Mouse (Mus musculus) left cerebral cortex, postnatal 10 days (tissue): Measurements from ENCODE around the gene Gramd4. TPM values are rescaled to one million over a fixed set of nuclear protein-coding genes. Genes with fewer than 3 reads are reported as not detected.
"Not testable (repeated sequence)": the region's sequence is repeated elsewhere in the genome, so short reads cannot be mapped to it uniquely, and the experiment has no call there.

ENCODE experiments used
- DNase-seq, 2 experiments: peaks; one replicate each; pipeline ENCODE4 v3.0.0; 2021 to 2022; ENCODE audit warnings: low spot score in 2 of 2, mixed read lengths in 1 of 2; ENCODE audit errors: extremely low spot score in 1 of 2
- intact Hi-C: fragments of 180-260 bp; cut with DNase I; formaldehyde crosslinking; loops from one replicate; pipeline ENCODE4 v1.15.1; 2025
- total RNA-seq, 2 experiments: library from RNA; stranded (reverse); gene quantifications; 2 replicates each; pipeline ENCODE4 v1.2.3; 2021

Gene Gramd4
- total RNA-seq, 2 experiments from 2014 or later, result 38.3 to 41.4 TPM

DNA sequence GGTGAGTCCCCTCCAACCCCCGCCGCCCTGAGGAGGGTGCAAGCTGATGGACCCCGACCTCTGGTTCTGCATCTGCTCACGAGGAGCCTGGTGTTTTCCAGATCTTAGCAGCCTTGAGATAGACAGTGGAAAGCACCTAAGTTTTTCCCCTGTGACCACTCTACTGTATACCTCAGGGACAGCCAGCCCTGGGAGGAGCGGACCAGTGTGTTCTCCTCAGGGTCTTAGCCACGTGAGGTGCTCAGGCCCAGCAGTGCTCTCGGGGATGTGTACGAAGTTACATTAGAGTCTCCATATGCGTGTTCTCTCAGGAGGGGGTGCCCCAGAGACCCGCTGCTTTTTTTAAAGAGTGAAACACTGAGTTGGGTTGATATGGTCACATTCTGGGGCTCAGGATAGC lies 73.2 kb downstream of the Gramd4 start:
- no peak for DNase-seq
- intact Hi-C loops, result loop anchor here (5.0 to 10.0 kb wide), 2 partner anchors 233 to 406 kb away; no protein-coding TSS in a partner anchor

DNA sequence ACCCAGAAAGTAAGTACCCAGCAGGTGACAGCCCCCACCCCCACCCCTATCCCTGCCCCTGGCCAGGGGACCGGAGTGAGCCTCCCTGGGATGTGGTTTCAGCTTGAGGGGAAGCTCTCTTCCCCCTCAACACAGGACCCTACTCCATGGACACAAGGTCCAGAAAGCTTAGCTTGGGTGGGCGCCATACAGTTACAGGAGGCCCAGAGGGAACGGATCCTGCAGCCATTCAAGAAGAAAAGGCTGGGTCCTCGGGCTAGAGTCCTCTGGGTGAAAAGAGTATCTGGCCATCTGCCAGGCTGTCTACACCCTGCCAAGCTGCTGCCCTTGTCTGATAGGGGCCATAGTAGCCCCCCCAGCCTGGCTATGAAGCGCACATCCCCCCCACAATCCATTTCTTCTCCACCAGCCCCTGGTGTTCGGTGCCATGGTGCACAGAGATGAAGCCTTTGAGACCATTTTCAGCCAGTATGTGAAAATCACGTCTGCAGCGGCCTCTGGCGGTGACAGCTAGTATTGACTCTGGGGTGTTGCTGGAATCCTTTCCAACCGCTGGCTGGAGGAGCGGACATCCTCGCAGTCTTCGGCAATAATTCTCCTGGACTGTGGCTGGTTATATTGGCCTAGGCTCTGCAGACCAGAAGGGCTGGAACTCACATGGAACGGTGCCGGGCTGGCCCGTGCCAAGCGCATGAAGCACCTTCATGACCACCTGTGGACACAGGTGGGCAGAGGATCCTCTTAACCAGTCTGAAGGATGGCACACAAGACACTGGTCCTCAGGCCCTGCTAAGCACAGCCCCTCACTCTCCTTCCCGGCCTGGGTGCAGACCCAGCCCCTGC lies 77.7 kb downstream of the Gramd4 start:
- peak; percentile 86 to 88 for DNase-seq
- intact Hi-C loops, result loop anchor here (5.0 to 10.0 kb wide), 3 partner anchors 83 to 410 kb away; no protein-coding TSS in a partner anchor

DNA sequence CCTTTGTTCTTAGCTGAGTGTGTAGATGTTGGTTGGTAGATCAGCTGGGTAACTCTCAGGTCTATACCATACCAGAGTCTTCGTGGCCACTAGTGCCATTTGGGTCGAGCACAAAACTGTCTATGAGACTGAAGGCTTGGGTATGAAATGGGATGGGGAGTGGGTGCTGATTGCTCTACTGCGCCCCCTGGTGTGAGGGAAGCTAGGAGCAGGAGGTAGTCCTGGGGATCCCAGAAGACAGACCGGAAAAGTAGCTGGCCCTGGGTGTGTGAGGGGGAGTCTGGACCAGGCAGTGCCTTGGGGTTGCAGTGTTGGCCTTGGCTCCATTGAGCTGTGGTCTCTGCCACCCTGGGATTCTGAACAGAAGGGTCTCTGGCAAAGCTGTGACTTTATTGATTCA lies 80.1 kb downstream of the Gramd4 start:
- intact Hi-C loops, result loop anchor here (5.0 to 10.0 kb wide), 2 partner anchors 85 to 413 kb away; no protein-coding TSS in a partner anchor

DNA sequence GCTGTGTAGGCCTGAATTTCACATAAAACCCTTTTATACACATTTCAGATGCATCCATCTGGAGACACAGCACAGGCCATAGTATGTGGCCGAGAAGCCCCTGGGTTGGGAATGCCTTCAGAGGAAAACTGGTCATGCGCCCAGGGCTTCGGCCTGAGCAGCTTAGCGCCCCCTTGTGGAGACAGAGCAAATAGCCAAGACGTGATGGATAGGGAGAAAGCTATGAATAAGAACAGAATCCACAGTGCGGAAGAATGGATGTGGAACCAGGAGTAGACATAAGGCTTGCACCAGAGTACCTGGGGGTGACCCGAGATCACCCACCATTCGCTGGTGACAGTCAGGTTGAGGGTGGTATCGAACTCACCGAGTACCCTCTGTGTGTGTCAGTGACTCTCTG lies 82.8 kb downstream of the Gramd4 start:
- peak; percentile 67 to 77 for DNase-seq
- intact Hi-C loops, result no loop called here

More for the DNA sequence above, 80.1 kb downstream of the Gramd4 start:
- DNase-seq, result peak in 1 of 2 experiments; percentile 67

DNA sequence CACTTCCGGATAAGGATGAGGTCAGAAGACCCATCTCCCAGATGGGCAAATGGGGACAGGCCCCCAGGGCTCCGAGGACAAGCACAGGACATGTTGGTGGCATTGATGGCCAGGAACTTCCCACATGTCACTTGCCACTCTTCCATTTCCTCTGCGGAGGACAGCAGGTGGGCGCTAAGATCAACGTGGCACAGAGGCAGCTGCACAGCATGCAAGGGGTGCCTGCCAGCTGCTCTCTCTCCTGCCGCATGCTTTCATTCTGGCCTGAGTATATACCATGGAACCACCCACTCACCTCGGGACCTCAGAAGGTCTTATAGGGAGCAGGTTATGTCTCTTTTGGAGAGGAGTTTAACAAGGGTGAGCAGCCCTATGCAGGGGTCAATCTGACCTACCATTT lies 87.1 kb downstream of the Gramd4 start:
- no peak for DNase-seq
- intact Hi-C loops, result no loop called here

DNA sequence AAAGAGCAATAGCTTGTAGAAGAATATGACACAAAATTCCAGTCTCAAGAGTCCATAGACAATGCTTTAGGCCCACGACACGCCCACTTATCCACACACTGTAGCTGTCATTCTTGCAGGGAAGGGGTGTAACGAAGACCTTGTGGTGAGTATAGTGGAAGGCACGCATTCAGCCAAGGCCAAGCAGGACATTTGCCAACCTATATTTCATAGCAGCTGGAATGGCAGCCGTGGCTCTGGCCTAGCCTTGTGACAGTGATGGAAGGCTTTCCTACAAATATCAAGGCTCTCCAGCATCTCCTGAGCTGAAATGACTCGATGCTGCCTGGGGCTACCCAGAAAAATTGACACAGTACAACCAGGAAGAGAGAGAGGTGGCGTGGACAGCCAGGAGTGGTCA lies 87.6 kb downstream of the Gramd4 start:
- no peak for DNase-seq
- intact Hi-C loops, result no loop called here

DNA sequence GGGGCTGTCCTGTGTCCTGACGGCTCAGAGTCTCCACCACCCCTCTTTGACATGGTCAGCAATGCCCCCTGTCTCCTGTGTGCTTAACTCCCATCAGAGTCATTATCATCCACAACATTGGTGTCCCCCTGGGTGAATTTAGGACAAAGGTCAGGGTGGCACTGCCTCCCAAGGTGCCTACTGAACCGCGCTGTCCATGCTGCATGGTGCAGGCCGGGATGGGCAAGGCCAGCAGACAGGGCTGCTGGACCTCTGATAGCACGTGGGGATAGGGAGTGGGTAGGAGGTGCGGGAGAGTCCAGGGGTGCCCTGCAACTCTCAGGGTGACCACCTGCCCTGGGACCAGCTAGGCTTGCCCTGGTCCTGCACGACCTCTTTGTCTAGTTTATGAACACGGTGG lies 89.4 kb downstream of the Gramd4 start:
- intact Hi-C loops, result no loop called here

DNA sequence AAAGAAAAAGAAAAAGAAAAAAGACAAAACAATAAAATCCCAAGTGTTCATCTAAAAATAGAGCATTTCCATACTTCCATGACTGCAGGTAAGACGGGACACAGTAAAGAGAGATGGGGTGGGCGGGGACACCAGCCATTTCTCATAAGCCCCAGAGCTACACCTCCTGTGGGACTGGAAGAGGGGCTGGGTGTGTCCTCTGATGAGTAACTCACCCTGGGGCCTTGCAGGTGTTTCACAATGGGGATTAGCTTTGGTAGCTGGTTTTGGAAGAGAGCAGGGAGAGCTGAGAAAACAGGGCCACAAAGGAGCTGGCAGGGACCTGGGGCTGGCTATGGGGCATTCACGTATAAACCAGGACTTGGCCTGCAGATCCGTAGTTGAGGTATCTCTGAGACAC lies 93.1 kb downstream of the Gramd4 start:
- no peak for DNase-seq
- intact Hi-C loops, result no loop called here

More for the DNA sequence above, 89.4 kb downstream of the Gramd4 start:
- DNase-seq, result no peak

DNA sequence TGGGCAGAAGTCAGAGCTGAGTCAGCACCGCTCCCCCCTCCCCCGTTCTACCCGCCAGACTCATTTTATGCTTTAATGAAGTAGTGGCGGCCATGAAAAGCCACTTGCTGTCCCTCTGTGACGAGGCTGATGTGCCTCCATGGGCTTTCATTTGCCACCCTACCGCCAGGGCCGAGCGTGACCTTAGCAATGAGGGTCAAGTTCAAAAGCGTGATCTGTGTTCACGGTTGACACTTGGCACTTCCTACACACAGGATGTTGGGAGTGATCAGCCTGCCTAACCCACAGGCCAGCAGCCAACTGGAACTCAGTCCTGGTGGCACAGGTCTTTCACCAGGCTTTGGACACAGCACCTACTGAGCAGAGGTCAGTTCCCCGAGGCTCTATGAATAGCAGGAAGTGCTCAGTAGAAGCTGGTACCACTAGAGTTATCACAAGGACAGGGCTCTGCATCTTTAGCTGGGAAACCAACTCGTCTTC lies 96.0 kb downstream of the Gramd4 start:
- intact Hi-C loops, result no loop called here
- DNase-seq, result no peak

DNA sequence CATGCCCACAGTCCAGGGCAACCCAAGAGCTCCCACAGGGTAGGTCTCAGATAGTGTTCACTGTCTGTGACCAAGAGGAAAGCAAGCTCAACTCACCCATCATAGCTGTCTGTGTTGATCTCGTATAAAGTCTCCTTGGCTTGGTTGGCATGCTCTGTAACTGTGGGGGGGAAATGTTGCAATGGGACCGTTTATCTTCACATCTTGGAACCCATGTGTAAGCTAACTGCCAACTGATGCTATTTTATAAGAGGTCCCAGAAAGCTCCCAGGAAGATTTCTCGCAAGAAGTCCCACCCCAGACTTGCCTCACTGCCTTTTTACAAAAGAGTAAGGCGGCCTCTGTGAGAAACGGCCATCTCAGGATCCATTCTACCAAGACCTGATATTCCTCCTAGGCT lies 99.0 kb downstream of the Gramd4 start:
- intact Hi-C loops, result no loop called here
- no peak for DNase-seq

DNA sequence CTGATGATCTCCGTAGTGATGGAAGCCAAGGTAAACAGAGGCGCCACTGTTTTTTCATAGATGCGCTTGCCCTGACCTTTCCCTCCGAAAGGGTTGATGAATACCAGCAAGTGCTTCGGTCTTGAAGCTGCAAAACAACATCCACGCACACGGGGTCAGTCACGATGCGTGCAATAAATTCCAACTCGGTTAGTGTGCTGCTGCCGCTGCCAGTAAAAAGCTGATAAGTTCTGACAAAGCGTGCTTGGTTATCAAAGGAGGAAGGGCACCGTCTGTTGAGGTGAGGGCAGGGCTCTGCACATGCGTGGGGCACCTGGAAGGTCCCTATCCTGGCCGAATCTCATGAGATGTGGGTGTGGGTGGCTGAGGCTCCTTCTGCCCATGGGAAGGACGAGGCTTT lies 101.6 kb downstream of the Gramd4 start:
- intact Hi-C loops, result no loop called here
- DNase-seq, result no peak

DNA sequence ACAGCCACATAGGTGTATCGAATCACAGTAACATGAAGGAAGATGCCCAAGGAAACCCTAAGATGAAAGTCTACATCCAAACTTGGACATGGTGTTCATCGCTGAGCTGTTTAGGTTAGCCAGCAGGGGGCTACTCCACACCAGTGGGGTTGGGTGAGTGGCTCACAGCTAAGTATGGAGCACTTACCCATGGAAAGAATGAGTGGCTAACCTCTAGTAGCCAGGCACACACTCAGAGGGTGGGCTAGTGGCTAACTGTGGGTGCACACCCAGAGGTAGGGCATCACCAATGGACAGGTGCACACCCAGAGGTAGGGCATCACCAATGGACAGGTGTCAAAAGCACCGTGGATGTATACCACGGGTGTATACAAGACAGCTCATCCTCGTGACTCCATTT lies 102.2 kb downstream of the Gramd4 start:
- intact Hi-C loops, result no loop called here
- DNase-seq, result no peak

DNA sequence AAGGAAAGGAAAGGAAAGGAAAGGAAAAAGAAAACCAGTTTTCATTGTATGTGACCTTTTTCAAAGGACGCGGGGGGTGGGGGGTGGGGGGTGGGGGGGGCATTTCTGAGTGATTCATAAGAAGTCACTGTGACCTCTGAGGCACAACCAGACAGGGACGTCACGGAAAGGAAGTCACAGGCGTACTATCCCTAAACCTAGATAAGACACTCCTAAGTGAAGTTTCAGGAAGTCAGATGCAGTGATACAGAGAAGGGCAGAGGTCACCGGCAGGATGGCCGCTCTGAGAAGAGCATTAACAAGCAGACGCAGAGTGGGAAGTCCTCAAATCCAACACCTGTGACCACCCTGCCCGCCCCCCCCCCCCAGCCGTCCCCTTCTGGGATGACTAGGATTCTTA lies 103.4 kb downstream of the Gramd4 start:
- intact Hi-C loops, result no loop called here

DNA sequence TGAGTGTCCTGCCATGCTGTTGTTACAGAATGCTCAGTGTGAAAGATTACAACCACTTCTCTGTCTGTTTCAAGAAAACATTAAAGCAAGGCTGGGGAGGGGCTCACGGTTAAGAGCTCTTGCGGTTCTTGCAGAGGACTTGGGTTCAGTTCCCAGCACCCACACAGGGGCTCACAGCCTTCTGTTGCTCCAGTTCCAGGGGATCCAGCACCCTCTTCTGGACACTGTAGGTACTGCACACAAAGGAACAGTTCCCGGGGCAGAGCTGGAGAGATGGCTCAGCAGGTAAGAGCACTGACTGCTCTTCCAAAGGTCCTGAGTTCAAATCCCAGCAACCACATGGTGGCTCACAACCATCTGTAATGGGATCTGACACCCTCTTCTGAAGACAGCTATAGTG lies 104.3 kb downstream of the Gramd4 start:
- DNase-seq, intact Hi-C loops: not testable (repeated sequence)

More for the DNA sequence above, 103.4 kb downstream of the Gramd4 start:
- no peak for DNase-seq

DNA sequence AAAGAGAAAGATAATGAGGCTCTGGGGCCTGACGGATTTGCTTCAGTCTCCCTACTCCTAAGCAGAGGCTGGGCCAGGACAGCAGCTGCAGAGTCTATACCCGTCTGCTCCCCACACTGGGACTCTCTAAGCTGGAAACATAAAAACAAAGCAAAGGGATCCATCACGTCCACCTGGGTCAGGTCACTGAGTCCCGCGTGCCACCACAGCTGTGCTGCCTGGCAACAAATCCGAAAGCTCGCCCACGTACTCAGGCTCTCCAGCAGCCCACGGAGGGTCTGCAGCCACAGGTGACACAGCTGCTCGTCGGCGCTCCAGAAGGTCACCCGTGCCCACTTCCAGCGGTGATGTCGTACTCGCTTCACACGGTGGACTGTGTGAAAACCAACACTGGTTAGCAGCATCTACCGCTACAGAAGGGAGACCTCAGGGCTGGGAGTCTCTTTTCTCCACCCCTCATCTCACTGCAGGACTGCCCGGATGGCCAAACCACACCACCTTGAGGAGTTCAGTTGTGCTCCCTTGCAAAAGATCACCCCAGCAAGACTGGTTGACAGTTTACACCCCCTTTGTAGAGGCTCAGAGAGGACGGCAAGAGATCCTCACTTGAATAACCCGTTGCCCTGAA lies 107.3 kb downstream of the Gramd4 start:
- intact Hi-C loops, result no loop called here
- DNase-seq, result no peak

DNA sequence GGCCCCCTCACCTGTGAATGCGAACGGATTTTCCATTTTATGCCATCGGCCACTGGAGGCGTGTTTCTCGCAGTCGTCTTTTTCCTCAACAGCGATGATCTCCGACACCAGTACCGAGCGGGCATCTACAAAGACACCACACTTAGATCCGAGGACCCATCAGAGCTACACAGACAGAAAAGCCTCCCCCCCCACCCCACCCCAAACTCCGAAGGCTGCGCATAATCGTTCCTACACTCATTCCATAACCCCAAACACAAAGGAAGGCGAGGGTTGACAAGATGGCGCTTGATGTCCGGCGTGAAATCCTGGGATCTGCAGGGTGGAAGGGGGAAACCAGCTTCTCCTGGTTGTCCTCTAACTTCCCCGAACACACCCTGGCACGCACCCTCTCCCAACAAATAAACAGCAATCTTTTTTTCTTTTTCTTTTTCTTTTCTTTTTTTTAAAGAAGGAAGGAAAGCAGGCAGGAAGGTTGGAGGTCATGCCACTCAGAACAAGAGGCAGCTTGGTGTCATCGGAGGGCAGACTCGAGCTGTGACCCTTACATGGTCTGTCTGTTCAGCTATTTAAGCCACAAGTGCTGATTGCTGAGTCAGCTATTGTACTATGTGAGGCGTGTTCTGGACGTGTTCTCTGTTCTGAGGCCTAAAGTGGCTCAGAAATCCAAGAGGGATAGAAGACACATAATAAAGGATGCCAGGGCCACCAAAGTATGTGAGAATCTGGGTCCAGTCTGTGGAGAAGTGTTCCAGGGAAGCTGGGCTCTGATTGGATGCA lies 108.5 kb downstream of the Gramd4 start:
- intact Hi-C loops, result no loop called here

DNA sequence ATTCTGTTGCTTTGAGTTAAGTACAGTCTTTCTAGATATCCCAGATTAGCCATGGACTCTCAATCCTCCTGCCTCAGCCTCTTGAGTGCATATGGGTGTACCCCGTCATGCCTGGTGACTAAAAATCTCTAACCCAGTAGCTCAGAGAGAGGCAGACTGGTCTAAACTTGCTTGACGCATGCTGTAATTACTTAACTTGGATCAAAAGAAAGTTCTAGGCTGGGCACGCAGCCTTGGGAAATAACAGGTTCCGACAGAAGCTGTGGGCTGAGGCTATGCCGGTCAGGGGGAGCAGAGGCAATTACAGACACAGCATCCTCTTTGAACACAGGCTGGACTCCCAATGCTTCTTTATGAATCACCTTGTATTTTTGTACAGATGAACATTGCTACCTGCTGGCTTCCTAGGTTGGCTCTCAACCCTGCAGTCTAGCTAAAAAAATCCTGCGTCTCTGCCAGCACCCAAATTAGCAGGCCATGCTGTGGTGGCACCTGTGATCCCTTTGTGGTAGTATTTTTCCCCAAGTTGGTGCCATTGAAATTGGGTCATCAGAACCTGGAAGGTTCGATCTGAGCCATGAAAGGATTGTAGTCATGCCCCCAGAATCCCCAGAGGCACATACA lies 109.6 kb downstream of the Gramd4 start:
- intact Hi-C loops, result no loop called here
- DNase-seq, result no peak

More for the DNA sequence above, 108.5 kb downstream of the Gramd4 start:
- DNase-seq, result no peak

DNA sequence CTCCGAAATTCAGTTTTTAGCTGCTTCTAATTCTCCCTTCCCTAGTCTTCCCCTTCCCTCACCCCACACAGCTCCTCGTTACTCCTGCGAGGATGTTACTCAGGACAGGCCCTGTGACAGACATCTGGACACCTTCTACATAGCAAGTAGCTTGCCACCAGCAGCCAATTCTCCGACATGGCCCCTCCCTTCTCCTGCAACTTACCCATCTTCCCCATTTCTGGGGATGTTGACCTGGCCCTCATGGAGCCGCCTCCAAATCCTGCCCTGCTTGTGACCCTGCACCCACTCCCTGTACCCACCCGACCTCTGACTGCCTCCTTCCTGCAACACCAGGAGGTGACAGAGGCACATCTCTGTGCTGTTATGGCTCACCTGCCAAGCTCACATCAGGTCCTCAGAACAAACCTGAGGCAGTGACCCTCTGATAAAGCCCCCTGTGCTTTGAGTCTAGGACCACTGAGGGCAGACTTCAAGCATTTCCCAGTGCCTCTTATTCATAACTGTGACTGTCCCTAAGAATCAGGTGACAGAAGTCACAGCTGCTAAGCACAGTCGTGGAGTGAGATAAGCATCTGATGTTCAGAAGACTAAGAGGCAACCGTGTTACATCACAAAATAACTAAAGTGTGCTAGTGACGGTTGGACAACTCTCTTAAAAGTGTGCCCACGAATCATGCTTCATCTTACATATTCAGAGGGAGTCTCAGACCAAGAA lies 110.5 kb downstream of the Gramd4 start:
- intact Hi-C loops, result no loop called here
- DNase-seq, result no peak
